Mouse (Mus musculus) CH12.LX (cell line): Measurements from ENCODE around the gene Aoc3. TPM values are rescaled to one million over a fixed set of nuclear protein-coding genes. Genes with fewer than 3 reads are reported as not detected.

Experiments used
- DNase-seq: peaks from one replicate; pipeline ENCODE4 v3.0.0-alpha.2; 2013; ENCODE audit errors: extremely low read depth
- H3K27ac ChIP-seq: 2 replicates; pipeline ENCODE4 v1.5.1; 2012; ENCODE audit warnings: low read depth, mild to moderate bottlenecking, control low read depth, moderate library complexity; ENCODE audit not compliant: insufficient read depth
- H3K27me3 ChIP-seq: replicated peaks from 2 replicates; pipeline ENCODE3; 2012; ENCODE audit warnings: inconsistent platforms
- H3K36me3 ChIP-seq, 2 experiments: replicated peaks in 1 of 2; 2 replicates each; pipeline versions ENCODE3 to v1.6.1; 2012; ENCODE audit warnings: inconsistent platforms in 1 of 2, low read length in 1 of 2, mild to moderate bottlenecking in 1 of 2, mixed read lengths in 1 of 2, moderate library complexity in 1 of 2; ENCODE audit not compliant: control insufficient read depth in 1 of 2, insufficient read depth in 1 of 2
- H3K4me1 ChIP-seq, 2 experiments: 2 replicates each; pipeline ENCODE4 v1.6.1; 2012; ENCODE audit warnings: inconsistent platforms in 1 of 2, moderate library complexity in 1 of 2; ENCODE audit not compliant: insufficient read depth in 2 of 2, control insufficient read depth in 1 of 2
- H3K4me2 ChIP-seq: 2 replicates; pipeline ENCODE4 v1.6.1; 2012; ENCODE audit warnings: low read depth, mild to moderate bottlenecking, control low read depth; ENCODE audit not compliant: poor library complexity, insufficient read depth, severe bottlenecking
- H3K4me3 ChIP-seq, 3 experiments: fragments of 150-350 bp in 1 of 3; sonication (generic) in 1 of 3; replicated peaks in 1 of 3; 2 replicates each; pipeline versions ENCODE3 to v1.5.1; 2011 to 2012; ENCODE audit warnings: low read depth in 2 of 3, low read length in 2 of 3, mild to moderate bottlenecking in 2 of 3, moderate library complexity in 2 of 3, control low read depth in 1 of 3, improper control_type of control experiment in 1 of 3, inconsistent platforms in 1 of 3, mixed read lengths in 1 of 3; ENCODE audit not compliant: poor library complexity in 1 of 3
- H3K79me2 ChIP-seq: replicated peaks from 2 replicates; pipeline ENCODE4 v1.6.1; 2012; ENCODE audit warnings: mild to moderate bottlenecking, moderate library complexity; ENCODE audit not compliant: control insufficient read depth, poor library complexity, insufficient read depth, severe bottlenecking; ENCODE audit errors: extremely low read depth
- H3K9ac ChIP-seq: 2 replicates; pipeline ENCODE4 v1.6.1; 2012; ENCODE audit warnings: low read depth, mild to moderate bottlenecking, control low read depth, moderate library complexity; ENCODE audit not compliant: insufficient read depth
- H3K9me3 ChIP-seq: replicated peaks from 2 replicates; pipeline ENCODE3; 2012; ENCODE audit warnings: low read length, inconsistent platforms, mixed read lengths
- CHD2 ChIP-seq: IDR thresholded peaks from 2 replicates; pipeline ENCODE4 v1.6.1; 2011; ENCODE audit warnings: low read length, improper control_type of control experiment
- CTCF ChIP-seq, 2 experiments: IDR thresholded peaks in 1 of 2; conservative IDR thresholded peaks in 1 of 2; 2 replicates each; pipeline ENCODE4 v1.5.1; 2011 to 2012; ENCODE audit warnings: low read depth in 2 of 2, low read length in 2 of 2, improper control_type of control experiment in 1 of 2, inconsistent platforms in 1 of 2, mild to moderate bottlenecking in 1 of 2, moderate library complexity in 1 of 2
- GABPA ChIP-seq: IDR thresholded peaks from 2 replicates; pipeline ENCODE4 v1.6.1; 2012; ENCODE audit warnings: low read depth, low read length, improper control_type of control experiment, inconsistent platforms; ENCODE audit not compliant: insufficient replicate concordance
- JUND ChIP-seq: conservative IDR thresholded peaks from 2 replicates; pipeline ENCODE4 v1.6.1; 2011; ENCODE audit warnings: low read depth, low read length, improper control_type of control experiment
- KAT2A ChIP-seq: IDR thresholded peaks from 2 replicates; pipeline ENCODE4 v1.6.1; 2012; ENCODE audit warnings: low read length, improper control_type of control experiment, inconsistent platforms; ENCODE audit not compliant: insufficient replicate concordance
- MAFK ChIP-seq: IDR thresholded peaks from 2 replicates; pipeline ENCODE4 v1.6.1; 2011; ENCODE audit warnings: low read length, improper control_type of control experiment; ENCODE audit not compliant: insufficient replicate concordance
- MAX ChIP-seq: IDR thresholded peaks from 2 replicates; pipeline ENCODE4 v1.6.1; 2011; ENCODE audit warnings: low read length, improper control_type of control experiment
- MAZ ChIP-seq: IDR thresholded peaks from 2 replicates; pipeline ENCODE4 v1.6.1; 2012; ENCODE audit warnings: low read depth, mild to moderate bottlenecking, inconsistent platforms, low read length, improper control_type of control experiment, moderate library complexity
- MEF2A ChIP-seq: IDR thresholded peaks from 2 replicates; pipeline ENCODE4 v1.6.1; 2014; ENCODE audit warnings: low read depth, mild to moderate bottlenecking, inconsistent platforms, low read length, improper control_type of control experiment, borderline replicate concordance
- NELFE ChIP-seq: IDR thresholded peaks from 2 replicates; pipeline ENCODE4 v1.6.1; 2011; ENCODE audit warnings: low read depth, low read length, improper control_type of control experiment
- NRF1 ChIP-seq: IDR thresholded peaks from 2 replicates; pipeline ENCODE4 v1.6.1; 2014; ENCODE audit warnings: low read depth, mild to moderate bottlenecking, inconsistent platforms, low read length, improper control_type of control experiment, moderate library complexity
- POLR2A ChIP-seq: IDR thresholded peaks from 2 replicates; pipeline ENCODE4 v1.6.1; 2011; ENCODE audit warnings: low read depth, mild to moderate bottlenecking, improper control_type of control experiment, low read length
- POLR2AphosphoS2 ChIP-seq: IDR thresholded peaks from 2 replicates; pipeline ENCODE4 v1.6.1; 2011; ENCODE audit warnings: low read depth, low read length, improper control_type of control experiment
- SIN3A ChIP-seq: IDR thresholded peaks from 2 replicates; pipeline ENCODE4 v1.6.1; 2012; ENCODE audit warnings: low read length, improper control_type of control experiment, inconsistent platforms
- SMC3 ChIP-seq: IDR thresholded peaks from 2 replicates; pipeline ENCODE4 v1.6.1; 2011; ENCODE audit warnings: low read depth, low read length, improper control_type of control experiment
- USF1 ChIP-seq: IDR thresholded peaks from 2 replicates; pipeline ENCODE4 v1.6.1; 2014; ENCODE audit warnings: low read depth, mild to moderate bottlenecking, inconsistent platforms, low read length, improper control_type of control experiment
- ZC3H11A ChIP-seq: IDR thresholded peaks from 2 replicates; pipeline ENCODE4 v1.6.1; 2012; ENCODE audit warnings: low read depth, mild to moderate bottlenecking, inconsistent platforms, low read length, improper control_type of control experiment
- ZNF384 ChIP-seq: IDR thresholded peaks from 2 replicates; pipeline ENCODE4 v1.6.1; 2012; ENCODE audit warnings: low read depth, low read length, improper control_type of control experiment, inconsistent platforms
- dilution Hi-C: fragments of 300-500 bp; cut with MboI; formaldehyde crosslinking; loops from 2 replicates; pipeline ENCODE4 v1.14.3; 2020; ENCODE audit warnings: low sequenced_read_pairs; ENCODE audit not compliant: extremely low pct_unique_long_range_greater_than_20kb, extremely low pct_ligation_motif_present
- in situ Hi-C: fragments of 300-500 bp; cut with MboI; formaldehyde crosslinking; loops from 3 replicates; pipeline ENCODE4 v1.14.3; 2019; ENCODE audit warnings: low sequenced_read_pairs, low pct_ligation_motif_present, low pct_unique_long_range_greater_than_20kb, mixed read lengths
- polyA plus RNA-seq: library from polyadenylated mRNA; unstranded; fragments of >175 nt; gene quantifications from 2 replicates; pipeline ENCODE4 v1.2.1, GENCODE M21; 2012; ENCODE audit warnings: low read depth; ENCODE audit not compliant: insufficient read length
- total RNA-seq, 2 experiments: library from RNA; depleted of rRNA; stranded (reverse); fragments of 300-350 nt in 1 of 2; fragments of >200 nt in 1 of 2; gene quantifications; 2 replicates each; pipeline ENCODE4 v1.2.3; 2012 to 2014

Aoc3 gene
- total and polyA plus RNA-seq, 3 experiments: 0.25 to 0.99 (median 0.28) TPM

- no peaks in the 10 kb centered on the region for H3K27me3 ChIP-seq
- in situ Hi-C loops: loop anchor here (10.0 kb wide), 1 partner anchor 62 kb away; no protein-coding TSS in a partner anchor
- no peak overlapping the region for H3K27ac ChIP-seq
- DNase-seq: no peak
- H3K9me3 ChIP-seq: no peaks in the 10 kb centered on the region
- no peak for TF ChIP-seq CTCF (conservative IDR thresholded peaks at IDR 0.05 in 1 of 2, IDR thresholded peaks at IDR 0.05 in 1 of 2; ENCODE audit: low read depth in 2 of 2, low read length in 2 of 2)
- TF ChIP-seq KAT2A: no peak
- no peak for TF ChIP-seq MAX
- H3K36me3 ChIP-seq: peaks cover 7 to 52% of the 10 kb centered on the region in 2 experiments
- no peak overlapping the region for H3K9ac ChIP-seq
- H3K79me2 ChIP-seq: no peaks in the 10 kb centered on the region
- H3K4me3 ChIP-seq: no peak overlapping the region
- H3K4me2 ChIP-seq: no peak overlapping the region
- peaks cover under 1 to 13% of the 10 kb centered on the region in 2 experiments; a peak in 2 of 4 replicates for H3K4me1 ChIP-seq
- dilution Hi-C loops: no loop called here
These were observed 2.1 kb downstream of the Aoc3 start for GRCm38 (mm10) chr11:101332537-101332936.

GRCm38 (mm10) chr11:101334023-101334422 is 3.6 kb downstream of the Aoc3 start:
- no peak for DNase-seq
- no peaks in the 10 kb centered on the region for H3K9me3 ChIP-seq
- no peak overlapping the region for H3K27ac ChIP-seq
- no peak overlapping the region for H3K4me2 ChIP-seq
- in situ Hi-C loops (loop anchor here (10.0 kb wide), 1 partner anchor 61 kb away; no protein-coding TSS in a partner anchor), dilution Hi-C loops (no loop called here)
- peaks cover 0 to 45% of the 10 kb centered on the region in 2 experiments for H3K36me3 ChIP-seq
- H3K9ac ChIP-seq: no peak overlapping the region
- TF ChIP-seq MEF2A (no peak), JUND (no peak), POLR2AphosphoS2 (no peak), SMC3 (no peak)
- peaks cover 3 to 18% of the 10 kb centered on the region in 2 experiments; a peak in 2 of 4 replicates for H3K4me1 ChIP-seq
- H3K4me3 ChIP-seq: no peak overlapping the region
- no peaks in the 10 kb centered on the region for H3K27me3 ChIP-seq
- H3K79me2 ChIP-seq: no peaks in the 10 kb centered on the region

GRCm38 (mm10) chr11:101334516-101334915 is 4.1 kb downstream of the Aoc3 start:
- TF ChIP-seq MAZ (no peak), KAT2A (no peak), SIN3A (no peak), CTCF (conservative IDR thresholded peaks at IDR 0.05 in 1 of 2, IDR thresholded peaks at IDR 0.05 in 1 of 2; ENCODE audit: low read depth in 2 of 2, low read length in 2 of 2) (no peak), POLR2A (no peak), NELFE (no peak), NRF1 (no peak), ZNF384 (no peak), JUND (no peak), POLR2AphosphoS2 (no peak), USF1 (no peak), ZC3H11A (no peak), CHD2 (no peak), MAFK (no peak), GABPA (no peak)
- TF ChIP-seq, all 38 proteins: peak for 0
- no peak overlapping the region for H3K27ac ChIP-seq
- no peak overlapping the region for H3K9ac ChIP-seq
- in situ Hi-C loops: loop anchor here (10.0 kb wide), 1 partner anchor 60 kb away; no protein-coding TSS in a partner anchor
- DNase-seq: no peak
- H3K27me3 ChIP-seq: no peaks in the 10 kb centered on the region
- dilution Hi-C loops: no loop called here
- H3K4me3 ChIP-seq: no peak overlapping the region
- peaks cover 3 to 18% of the 10 kb centered on the region in 2 experiments; a peak in 2 of 4 replicates for H3K4me1 ChIP-seq
- peaks cover 0 to 41% of the 10 kb centered on the region in 2 experiments for H3K36me3 ChIP-seq
- no peak overlapping the region for H3K4me2 ChIP-seq
- no peaks in the 10 kb centered on the region for H3K79me2 ChIP-seq
- no peaks in the 10 kb centered on the region for H3K9me3 ChIP-seq
